Mouse (Mus musculus) embryo, embryonic 11 days (tissue): ENCODE measurements around the gene Ap4s1.

Experiments
- DNase-seq: peaks from one replicate; pipeline ENCODE4 v3.0.0-alpha.2; 2015

Ap4s1 gene

GRCm38 (mm10) chr12:51705778-51706177, 14.9 kb downstream of the Ap4s1 start:
- DNase-seq: no peak

- no peak for DNase-seq
Measured at GRCm38 (mm10) chr12:51706673-51707235, 15.9 kb downstream of the Ap4s1 start.

- DNase-seq: peak; percentile 35
Measured at GRCm38 (mm10) chr12:51708941-51709686, 18.3 kb downstream of the Ap4s1 start.

- no peak for DNase-seq
Measured at GRCm38 (mm10) chr12:51709741-51710140, 18.9 kb downstream of the Ap4s1 start.

- DNase-seq: peak; percentile 22
Measured at GRCm38 (mm10) chr12:51710154-51710553, 19.3 kb downstream of the Ap4s1 start.

GRCm38 (mm10) chr12:51712685-51713084, 21.9 kb downstream of the Ap4s1 start:
- no peak for DNase-seq

- no peak for DNase-seq
Measured at GRCm38 (mm10) chr12:51718617-51719016, 27.8 kb downstream of the Ap4s1 start.

GRCm38 (mm10) chr12:51721836-51722235, 31.0 kb downstream of the Ap4s1 start:
- no peak for DNase-seq

- DNase-seq: no peak
Measured at GRCm38 (mm10) chr12:51729058-51729457, 38.2 kb downstream of the Ap4s1 start.

GRCm38 (mm10) chr12:51729827-51730226, 39.0 kb downstream of the Ap4s1 start:
- no peak for DNase-seq

GRCm38 (mm10) chr12:51734605-51735211, 43.9 kb downstream of the Ap4s1 start:
- DNase-seq: no peak

- DNase-seq: no peak
Measured at GRCm38 (mm10) chr12:51735840-51736271, 45.0 kb downstream of the Ap4s1 start.

GRCm38 (mm10) chr12:51736381-51736780, 45.5 kb downstream of the Ap4s1 start:
- no peak for DNase-seq

- no peak for DNase-seq
Measured at GRCm38 (mm10) chr12:51736807-51737206, 46.0 kb downstream of the Ap4s1 start.

- peak; percentile 9 for DNase-seq
Measured at GRCm38 (mm10) chr12:51741690-51742089, 50.9 kb downstream of the Ap4s1 start.

GRCm38 (mm10) chr12:51744957-51745356, 54.1 kb downstream of the Ap4s1 start:
- peak; percentile 45 for DNase-seq

- no peak for DNase-seq
Measured at GRCm38 (mm10) chr12:51747348-51747747, 56.5 kb downstream of the Ap4s1 start.

- DNase-seq: no peak
Measured at GRCm38 (mm10) chr12:51755938-51756598, 65.2 kb downstream of the Ap4s1 start.

GRCm38 (mm10) chr12:51756599-51756961, 65.7 kb downstream of the Ap4s1 start:
- DNase-seq: no peak

- DNase-seq: no peak
Measured at GRCm38 (mm10) chr12:51759374-51759773, 68.5 kb downstream of the Ap4s1 start.

GRCm38 (mm10) chr12:51767454-51767853, 76.6 kb downstream of the Ap4s1 start:
- DNase-seq: no peak

GRCm38 (mm10) chr12:51768702-51769101, 77.9 kb downstream of the Ap4s1 start:
- DNase-seq: no peak

- DNase-seq: peak; percentile 23
Measured at GRCm38 (mm10) chr12:51784842-51785241, 94.0 kb downstream of the Ap4s1 start.
